Mouse (Mus musculus): ENCODE results near the gene Pmepa1. TPM values are rescaled to one million over a fixed set of nuclear protein-coding genes. Genes with fewer than 3 reads are reported as not detected.

Pmepa1 gene
- polyA plus RNA-seq, 1 experiment from 2014 or later, result 11.0 TPM

- H3K4me1 ChIP-seq (ENCODE audit: control insufficient read depth, insufficient read depth, low read length), result no peaks in the 10 kb centered on the region
- ATAC-seq (ENCODE audit: low read depth) (no peak), DNase-seq (ENCODE audit: low spot score) (no peak)
- WGBS, result 79% methylated on average over 7 of the region's 7 CpGs
- H3K36me3 ChIP-seq (ENCODE audit: control insufficient read depth, insufficient read depth, low read length), result no peaks in the 10 kb centered on the region
- no peaks in the 10 kb centered on the region for H3K9me3 ChIP-seq (ENCODE audit: control insufficient read depth, low read length)
- H3K27me3 ChIP-seq (replicated peaks; ENCODE audit: control insufficient read depth, insufficient read depth, low read length), result no peaks in the 10 kb centered on the region
- no peak overlapping the region for H3K27ac ChIP-seq (replicated peaks; ENCODE audit: low read depth, low read length)
- H3K9ac ChIP-seq (ENCODE audit: low read depth, low read length), result no peak overlapping the region
- no peak overlapping the region for H3K4me2 ChIP-seq (ENCODE audit: low read depth, low read length)
- no peak overlapping the region for H3K4me3 ChIP-seq (ENCODE audit: low read depth, low read length)
Measured at GRCm38 (mm10) chr2:173179046-173179445, 97.3 kb downstream of the Pmepa1 start.

DNA sequence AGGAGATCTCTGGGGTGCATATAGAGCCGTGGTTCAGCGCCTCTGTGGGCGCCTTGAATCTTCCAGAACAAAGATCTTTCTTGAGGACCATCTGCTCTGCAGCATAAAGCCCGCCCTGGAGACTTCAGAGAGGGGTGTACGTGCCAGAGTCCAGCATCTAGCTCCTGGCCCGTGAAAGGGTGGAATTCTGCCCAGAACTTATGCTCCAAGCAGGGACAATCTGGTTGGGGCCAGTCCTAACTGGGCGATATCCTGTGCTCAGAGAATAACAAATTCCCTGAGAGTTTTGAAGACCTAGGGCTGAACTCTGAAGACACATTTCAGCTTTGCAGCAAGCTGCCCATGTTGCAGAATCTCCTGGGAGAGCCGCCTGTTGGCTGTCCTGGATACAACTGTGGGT is 98.4 kb downstream of the Pmepa1 start:
- H3K27ac ChIP-seq (replicated peaks; ENCODE audit: low read depth, low read length), result no peak overlapping the region
- peaks cover 4% of the 10 kb centered on the region for H3K4me1 ChIP-seq (ENCODE audit: control insufficient read depth, insufficient read depth, low read length)
- no peak overlapping the region for H3K9ac ChIP-seq (ENCODE audit: low read depth, low read length)
- no peak for DNase-seq (ENCODE audit: low spot score)
- 82% methylated on average over 8 of the region's 8 CpGs for WGBS
- H3K36me3 ChIP-seq (ENCODE audit: control insufficient read depth, insufficient read depth, low read length), result no peaks in the 10 kb centered on the region
- H3K4me3 ChIP-seq (ENCODE audit: low read depth, low read length), result no peak overlapping the region
- no peak for ATAC-seq (ENCODE audit: low read depth)
- no peaks in the 10 kb centered on the region for H3K27me3 ChIP-seq (replicated peaks; ENCODE audit: control insufficient read depth, insufficient read depth, low read length)
- no peaks in the 10 kb centered on the region for H3K9me3 ChIP-seq (ENCODE audit: control insufficient read depth, low read length)
- no peak overlapping the region for H3K4me2 ChIP-seq (ENCODE audit: low read depth, low read length)

GRCm38 (mm10) chr2:173177481-173177880 is 98.9 kb downstream of the Pmepa1 start:
- WGBS, result 73% methylated on average over 5 of the region's 5 CpGs
- H3K4me1 ChIP-seq (ENCODE audit: control insufficient read depth, insufficient read depth, low read length), result peaks cover 9% of the 10 kb centered on the region
- H3K36me3 ChIP-seq (ENCODE audit: control insufficient read depth, insufficient read depth, low read length), result no peaks in the 10 kb centered on the region
- H3K4me2 ChIP-seq (ENCODE audit: low read depth, low read length), result no peak overlapping the region
- H3K27me3 ChIP-seq (replicated peaks; ENCODE audit: control insufficient read depth, insufficient read depth, low read length), result no peaks in the 10 kb centered on the region
- H3K9ac ChIP-seq (ENCODE audit: low read depth, low read length), result no peak overlapping the region
- ATAC-seq (ENCODE audit: low read depth), result no peak
- no peak for DNase-seq (ENCODE audit: low spot score)
- no peak overlapping the region for H3K4me3 ChIP-seq (ENCODE audit: low read depth, low read length)
- H3K27ac ChIP-seq (replicated peaks; ENCODE audit: low read depth, low read length), result no peak overlapping the region
- no peaks in the 10 kb centered on the region for H3K9me3 ChIP-seq (ENCODE audit: control insufficient read depth, low read length)

- Histone ChIP-seq H3K4me2 (ENCODE audit: low read depth, low read length) (no peak overlapping the region), H3K4me1 (ENCODE audit: control insufficient read depth, insufficient read depth, low read length) (peaks cover 24% of the 10 kb centered on the region), H3K9ac (ENCODE audit: low read depth, low read length) (no peak overlapping the region), H3K27me3 (replicated peaks; ENCODE audit: control insufficient read depth, insufficient read depth, low read length) (peaks cover 3% of the 10 kb centered on the region; the same call in 1 of the 2 replicates), H3K27ac (replicated peaks; ENCODE audit: low read depth, low read length) (no peak overlapping the region), H3K36me3 (ENCODE audit: control insufficient read depth, insufficient read depth, low read length) (no peaks in the 10 kb centered on the region), H3K9me3 (ENCODE audit: control insufficient read depth, low read length) (no peaks in the 10 kb centered on the region), H3K4me3 (ENCODE audit: low read depth, low read length) (no peak overlapping the region)
- ATAC-seq (ENCODE audit: low read depth), result no peak
- 91% methylated on average over 5 of the region's 5 CpGs for WGBS
- no peak for DNase-seq (ENCODE audit: low spot score)
Measured at GRCm38 (mm10) chr2:173175703-173176102, 100.6 kb downstream of the Pmepa1 start.

GRCm38 (mm10) chr2:173174569-173174968 is 101.8 kb downstream of the Pmepa1 start:
- H3K4me3 ChIP-seq (ENCODE audit: low read depth, low read length), result no peak overlapping the region
- no peaks in the 10 kb centered on the region for H3K36me3 ChIP-seq (ENCODE audit: control insufficient read depth, insufficient read depth, low read length)
- DNase-seq (ENCODE audit: low spot score) (no peak), ATAC-seq (ENCODE audit: low read depth) (no peak)
- H3K9ac ChIP-seq (ENCODE audit: low read depth, low read length), result no peak overlapping the region
- H3K4me1 ChIP-seq (ENCODE audit: control insufficient read depth, insufficient read depth, low read length), result peaks cover 24% of the 10 kb centered on the region
- H3K9me3 ChIP-seq (ENCODE audit: control insufficient read depth, low read length), result no peaks in the 10 kb centered on the region
- H3K4me2 ChIP-seq (ENCODE audit: low read depth, low read length), result peak overlapping the region; percentile 64
- H3K27me3 ChIP-seq (replicated peaks; ENCODE audit: control insufficient read depth, insufficient read depth, low read length), result peaks cover 3% of the 10 kb centered on the region; the same call in 1 of the 2 replicates
- H3K27ac ChIP-seq (replicated peaks; ENCODE audit: low read depth, low read length), result peak overlapping the region; percentile 98
- 50% methylated on average over 1 of the region's 1 CpGs for WGBS

Other genes starting within 250 kb of the Pmepa1 start
- gene Ctcfl, start 157.0 kb downstream of the Pmepa1 start, polyA plus RNA-seq (2014; fragmentation: Nextera tagmentation; extraction: Ambion mirVana), result 0.06 TPM in 1 of 2 replicates, not detected in the other
- gene Pck1, start 123.5 kb downstream of the Pmepa1 start, polyA plus RNA-seq (2014; fragmentation: Nextera tagmentation; extraction: Ambion mirVana), result 0.09 and 0.13 TPM in 2 replicates
- 0.54 and 1.4 TPM in 2 replicates for gene Zbp1, start 57.6 kb downstream of the Pmepa1 start, polyA plus RNA-seq (2014; fragmentation: Nextera tagmentation; extraction: Ambion mirVana)
- not detected in 2 replicates for gene 1700021F07Rik, start 246.1 kb upstream of the Pmepa1 start, polyA plus RNA-seq (2014; fragmentation: Nextera tagmentation; extraction: Ambion mirVana)

Data from embryonic facial prominence, embryonic 14.5 days (tissue).